Mouse (Mus musculus): ENCODE data around the gene Hoxb8. TPM values are rescaled to one million over a fixed set of nuclear protein-coding genes. Genes with fewer than 3 reads are reported as not detected.

Hoxb8 gene
- polyA plus RNA-seq, 1 experiment from 2014 or later = 1.0 TPM

DNA sequence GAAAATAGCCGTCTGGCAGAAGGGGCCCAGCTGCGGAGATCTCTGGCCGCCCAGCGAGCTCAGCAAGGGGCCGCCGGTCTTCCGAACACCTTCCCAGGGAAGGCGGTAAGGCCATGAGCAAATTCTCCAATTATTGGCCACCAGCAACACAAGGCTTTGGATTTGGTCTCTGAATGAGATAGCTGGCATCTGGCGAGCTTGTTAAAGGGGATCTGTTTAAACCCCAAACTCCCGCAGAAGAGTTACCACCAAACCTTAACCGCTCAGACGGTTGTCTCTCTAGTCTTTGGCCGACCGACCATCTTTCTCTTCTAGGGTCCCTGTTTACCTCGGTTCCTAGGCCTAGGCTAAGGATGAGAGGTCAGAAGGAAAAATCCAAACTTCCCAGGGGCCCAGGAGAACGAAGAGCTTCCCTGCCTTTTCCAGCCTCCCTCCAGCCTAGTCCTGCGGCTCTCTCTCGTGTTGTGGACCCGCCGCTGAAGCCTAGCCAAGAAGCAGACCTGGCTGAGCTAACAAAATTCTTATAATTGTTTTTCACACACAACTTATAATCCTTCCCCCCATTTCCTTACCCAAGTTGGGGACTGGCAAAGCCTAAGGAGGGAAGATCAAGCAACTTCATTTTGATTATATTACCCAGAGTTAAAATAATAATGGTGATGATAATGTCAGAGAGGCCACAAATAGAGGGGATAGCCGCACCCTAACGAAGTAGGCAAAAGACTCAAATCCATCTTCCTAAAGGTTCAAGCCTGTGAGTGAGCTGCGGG lies 20.9 kb downstream of the Hoxb8 start:
- WGBS = 33% methylated on average over 23 of the region's 23 CpGs

GRCm38 (mm10) chr11:96303151-96304099 lies 21.7 kb downstream of the Hoxb8 start, which contains the start of gene Hoxb5:
Gene Hoxb5, plus strand, starts transcription at chr11:96303336.
- peak within 1 kb of the TSS; percentile 63 for H3K4me2 ChIP-seq (replicated peaks; ENCODE audit: low read depth)
- H3K36me3 ChIP-seq (ENCODE audit: control insufficient read depth, insufficient read depth) = no peaks in the 10 kb centered on the region
- peak; percentile 25 for ATAC-seq
- H3K4me3 ChIP-seq (ENCODE audit: low read depth, low read length) = peak within 1 kb of the TSS; percentile 43
- TF ChIP-seq CTCF (IDR thresholded peaks at IDR 0.05; ENCODE audit: low read depth) = peak; percentile 95
- no peaks in the 10 kb centered on the region for H3K9me3 ChIP-seq (ENCODE audit: control insufficient read depth)
- H3K9ac ChIP-seq (ENCODE audit: low read depth, low read length) = peak within 1 kb of the TSS; percentile 55
- WGBS = 4% methylated on average over 69 of the region's 69 CpGs
- peaks cover 69% of the 10 kb centered on the region for H3K27me3 ChIP-seq (replicated peaks; ENCODE audit: control insufficient read depth, insufficient read depth, low read length)
- peak within 1 kb of the TSS; percentile 68 for H3K27ac ChIP-seq (ENCODE audit: low read depth, low read length)
- H3K4me1 ChIP-seq (replicated peaks; ENCODE audit: control insufficient read depth, insufficient read depth, low read length) = no peaks in the 10 kb centered on the region; the same call in 1 of the 2 replicates

More for the DNA sequence above, 20.9 kb downstream of the Hoxb8 start:
- no peaks in the 10 kb centered on the region; the same call in 1 of the 2 replicates for H3K4me1 ChIP-seq (replicated peaks; ENCODE audit: control insufficient read depth, insufficient read depth, low read length)
- peak overlapping the region; percentile 43; the same call in 1 of the 2 replicates for H3K4me3 ChIP-seq (ENCODE audit: low read depth, low read length)
- H3K27me3 ChIP-seq (replicated peaks; ENCODE audit: control insufficient read depth, insufficient read depth, low read length) = peaks cover 74% of the 10 kb centered on the region
- no peak for TF ChIP-seq CTCF (IDR thresholded peaks at IDR 0.05; ENCODE audit: low read depth)
- no peaks in the 10 kb centered on the region for H3K9me3 ChIP-seq (ENCODE audit: control insufficient read depth)
- no peak for ATAC-seq
- no peak overlapping the region for H3K27ac ChIP-seq (ENCODE audit: low read depth, low read length)
- no peak overlapping the region for H3K9ac ChIP-seq (ENCODE audit: low read depth, low read length)
- no peaks in the 10 kb centered on the region for H3K36me3 ChIP-seq (ENCODE audit: control insufficient read depth, insufficient read depth)
- H3K4me2 ChIP-seq (replicated peaks; ENCODE audit: low read depth) = peak overlapping the region; percentile 63

- no peak for ATAC-seq
- no peaks in the 10 kb centered on the region; the same call in 1 of the 2 replicates for H3K4me1 ChIP-seq (replicated peaks; ENCODE audit: control insufficient read depth, insufficient read depth, low read length)
- H3K27ac ChIP-seq (ENCODE audit: low read depth, low read length) = peak overlapping the region; percentile 68
- H3K9me3 ChIP-seq (ENCODE audit: control insufficient read depth) = no peaks in the 10 kb centered on the region
- peak overlapping the region; percentile 55 for H3K9ac ChIP-seq (ENCODE audit: low read depth, low read length)
- TF ChIP-seq CTCF (IDR thresholded peaks at IDR 0.05; ENCODE audit: low read depth) = no peak
- H3K36me3 ChIP-seq (ENCODE audit: control insufficient read depth, insufficient read depth) = no peaks in the 10 kb centered on the region
- 19% methylated on average over 38 of the region's 38 CpGs for WGBS
- H3K4me2 ChIP-seq (replicated peaks; ENCODE audit: low read depth) = peak overlapping the region; percentile 63
- H3K27me3 ChIP-seq (replicated peaks; ENCODE audit: control insufficient read depth, insufficient read depth, low read length) = peaks cover 68% of the 10 kb centered on the region
- H3K4me3 ChIP-seq (ENCODE audit: low read depth, low read length) = peak overlapping the region; percentile 43
These were observed 22.9 kb downstream of the Hoxb8 start for GRCm38 (mm10) chr11:96304381-96305195.

- no peak for ATAC-seq
These were observed 23.9 kb downstream of the Hoxb8 start for GRCm38 (mm10) chr11:96305505-96306182.

More at GRCm38 (mm10) chr11:96305505-96306182, 23.9 kb downstream of the Hoxb8 start:
- Histone ChIP-seq H3K36me3 (ENCODE audit: control insufficient read depth, insufficient read depth) (no peaks in the 10 kb centered on the region), H3K9me3 (ENCODE audit: control insufficient read depth) (no peaks in the 10 kb centered on the region), H3K4me2 (replicated peaks; ENCODE audit: low read depth) (peak overlapping the region; percentile 63), H3K27me3 (replicated peaks; ENCODE audit: control insufficient read depth, insufficient read depth, low read length) (peaks cover 67% of the 10 kb centered on the region), H3K9ac (ENCODE audit: low read depth, low read length) (peak overlapping the region; percentile 55; the same call in 1 of the 2 replicates), H3K4me3 (ENCODE audit: low read depth, low read length) (0 out of 2 replicates have a peak overlapping the region, but pooled peaks have one; percentile 3), H3K4me1 (replicated peaks; ENCODE audit: control insufficient read depth, insufficient read depth, low read length) (no peaks in the 10 kb centered on the region), H3K27ac (ENCODE audit: low read depth, low read length) (peak overlapping the region; percentile 21; the same call in 1 of the 2 replicates)
- no peak for TF ChIP-seq CTCF (IDR thresholded peaks at IDR 0.05; ENCODE audit: low read depth)
- WGBS = 63% methylated on average over 6 of the region's 6 CpGs

Data from intestine, postnatal 0 days (tissue).